Mouse (Mus musculus) left cerebral cortex, adult 18-20 months (tissue): ENCODE measurements around the gene Mrtfa. TPM values are rescaled to one million over a fixed set of nuclear protein-coding genes. Genes with fewer than 3 reads are reported as not detected.

Experiments used
- DNase-seq, 2 experiments: peaks; one replicate each; pipeline ENCODE4 v3.0.0; 2021 to 2022; ENCODE audit warnings: low spot score in 2 of 2, mixed read lengths in 1 of 2
- total RNA-seq, 2 experiments: library from RNA; stranded (reverse); gene quantifications; 2 replicates each; pipeline ENCODE4 v1.2.3; 2021

Mrtfa gene
- total RNA-seq, 2 experiments from 2014 or later: 60.3 to 61.9 TPM

- no peak for DNase-seq
Measured at GRCm38 (mm10) chr15:81032941-81033629, 157.5 kb downstream of the Mrtfa start.

- no peak for DNase-seq
Measured at GRCm38 (mm10) chr15:81031611-81032010, 158.9 kb downstream of the Mrtfa start.

GRCm38 (mm10) chr15:81030891-81031425 is 159.6 kb downstream of the Mrtfa start:
- no peak for DNase-seq

- DNase-seq: peak; percentile 82
Measured at GRCm38 (mm10) chr15:81027378-81028173, 163.0 kb downstream of the Mrtfa start.

GRCm38 (mm10) chr15:81026901-81027300 is 163.7 kb downstream of the Mrtfa start:
- no peak for DNase-seq

- peak in 1 of 2 experiments; percentile 47 for DNase-seq
Measured at GRCm38 (mm10) chr15:81023842-81024241, 166.7 kb downstream of the Mrtfa start.

- no peak for DNase-seq
Measured at GRCm38 (mm10) chr15:81022437-81022836, 168.1 kb downstream of the Mrtfa start.

DNA sequence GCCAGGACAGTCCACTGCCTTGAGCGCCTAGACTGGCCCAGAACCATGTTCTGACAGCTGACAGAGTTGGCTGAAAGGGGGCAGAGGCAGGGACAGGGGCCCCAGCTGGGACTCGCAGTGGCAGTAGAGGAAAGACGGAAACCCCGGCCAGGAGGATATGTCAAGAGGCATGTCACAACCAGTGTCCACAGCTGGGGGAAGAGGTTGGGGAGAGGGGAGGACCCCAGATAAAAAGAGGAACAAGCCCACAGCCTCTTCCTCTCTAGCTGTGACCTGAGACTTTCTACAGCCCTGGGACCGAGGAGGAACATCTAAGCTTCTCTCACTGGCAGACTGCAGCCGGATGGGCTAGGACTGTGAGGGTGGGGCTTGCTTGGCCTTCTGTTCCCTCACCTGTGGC is 169.2 kb downstream of the Mrtfa start:
- DNase-seq: no peak

DNA sequence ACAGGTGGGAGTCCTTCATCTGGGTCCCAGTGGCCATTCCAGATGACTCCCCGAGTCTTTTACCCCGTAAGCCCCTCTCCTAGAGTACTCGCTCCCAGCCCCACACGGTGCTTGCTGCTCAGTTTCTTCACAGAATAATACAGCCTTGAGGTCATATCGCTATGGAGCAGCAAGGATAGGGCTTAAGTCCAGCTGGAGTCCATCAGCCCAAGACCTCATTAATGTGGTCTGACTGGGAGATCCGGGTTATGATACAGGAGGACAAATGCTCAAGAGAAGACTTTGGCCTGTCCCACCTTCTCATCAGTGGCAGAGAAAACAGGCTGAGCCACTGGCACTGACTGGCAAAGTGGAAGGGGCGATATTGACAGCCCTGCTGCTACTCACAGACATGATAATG is 173.2 kb downstream of the Mrtfa start:
- no peak for DNase-seq

DNA sequence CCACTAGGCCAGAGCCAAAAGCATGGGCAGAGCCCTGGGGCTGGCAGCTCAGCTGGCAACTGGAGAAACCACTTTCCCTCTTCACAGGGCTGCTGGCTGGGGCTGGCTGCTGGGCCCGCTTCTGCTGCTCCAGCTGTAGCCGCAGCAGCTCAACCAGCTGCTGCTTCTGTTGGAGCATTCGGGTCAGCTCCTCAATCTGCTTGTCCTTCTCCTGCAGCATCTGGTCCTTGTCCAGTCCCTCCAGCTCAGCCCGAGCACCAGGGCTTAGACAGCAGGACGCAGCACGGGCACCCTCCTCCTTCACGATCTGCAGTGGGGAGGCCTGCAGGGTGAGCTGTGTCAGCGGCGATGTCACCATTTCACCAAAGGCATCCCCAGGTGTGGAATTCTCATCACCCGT is 174.1 kb downstream of the Mrtfa start:
- DNase-seq: no peak

GRCm38 (mm10) chr15:81015068-81015744 is 175.4 kb downstream of the Mrtfa start:
- no peak for DNase-seq

DNA sequence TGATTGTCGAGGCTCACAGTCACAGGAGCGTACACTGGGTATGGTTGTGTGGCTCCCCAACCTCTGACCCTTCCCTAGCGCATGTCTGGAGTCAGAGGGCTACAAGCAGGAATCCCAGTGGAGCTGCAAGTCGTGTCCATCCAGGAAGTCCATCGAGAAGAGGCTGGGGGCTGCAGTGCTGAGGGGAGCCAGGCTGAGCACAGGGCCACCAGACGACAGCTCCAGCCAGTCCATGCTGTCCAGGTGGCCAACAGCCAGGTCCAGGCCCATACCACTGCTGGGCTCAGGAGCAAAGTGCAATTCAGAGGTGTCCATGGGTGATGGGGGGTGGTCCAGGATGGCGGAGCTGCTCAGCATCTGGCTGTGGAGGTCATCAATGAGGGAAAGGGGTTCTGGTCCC is 177.4 kb downstream of the Mrtfa start:
- no peak for DNase-seq

GRCm38 (mm10) chr15:81012359-81012758 is 178.2 kb downstream of the Mrtfa start:
- no peak for DNase-seq

DNA sequence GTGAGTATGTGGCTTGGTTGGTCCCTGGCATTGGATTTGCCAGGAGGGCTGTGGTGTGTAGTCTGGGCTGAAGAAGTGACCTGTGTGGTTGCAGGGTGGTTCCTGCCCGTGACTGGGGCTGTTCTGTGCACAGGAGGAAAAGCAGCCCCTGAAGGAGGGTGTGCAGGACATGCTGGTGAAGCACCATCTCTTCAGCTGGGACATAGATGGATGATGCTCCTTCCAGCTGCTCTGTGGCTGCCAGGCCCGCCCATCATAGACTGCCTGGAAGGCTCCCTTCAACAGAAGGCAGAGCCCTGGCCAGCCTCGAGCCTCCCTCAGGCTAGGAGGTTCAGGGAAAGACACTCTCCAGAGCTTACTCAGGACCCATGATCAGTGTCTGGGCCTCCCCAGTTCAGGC is 179.0 kb downstream of the Mrtfa start:
- no peak for DNase-seq

DNA sequence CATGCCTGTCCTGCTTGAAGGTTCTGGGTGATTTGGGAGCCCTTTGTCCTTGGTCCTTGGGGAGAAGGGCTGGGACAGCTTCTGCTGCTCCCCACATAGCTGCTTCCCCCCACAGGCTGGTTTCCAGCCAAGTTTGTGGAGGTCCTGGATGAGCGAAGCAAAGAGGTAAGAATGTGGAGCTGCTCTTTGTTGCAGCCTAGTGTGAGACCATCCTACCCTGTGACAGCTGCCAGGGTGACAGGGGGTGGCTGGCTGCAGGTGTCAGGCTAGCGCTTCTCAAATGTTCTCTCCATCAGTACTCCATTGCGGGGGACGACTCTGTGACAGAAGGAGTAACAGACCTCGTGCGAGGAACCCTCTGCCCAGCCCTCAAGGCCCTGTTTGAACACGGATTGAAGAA is 180.4 kb downstream of the Mrtfa start:
- DNase-seq: no peak

GRCm38 (mm10) chr15:81008689-81009123 is 181.9 kb downstream of the Mrtfa start:
- peak in 1 of 2 experiments; percentile 67 for DNase-seq

- no peak for DNase-seq
Measured at GRCm38 (mm10) chr15:81007905-81008304, 182.7 kb downstream of the Mrtfa start.

DNA sequence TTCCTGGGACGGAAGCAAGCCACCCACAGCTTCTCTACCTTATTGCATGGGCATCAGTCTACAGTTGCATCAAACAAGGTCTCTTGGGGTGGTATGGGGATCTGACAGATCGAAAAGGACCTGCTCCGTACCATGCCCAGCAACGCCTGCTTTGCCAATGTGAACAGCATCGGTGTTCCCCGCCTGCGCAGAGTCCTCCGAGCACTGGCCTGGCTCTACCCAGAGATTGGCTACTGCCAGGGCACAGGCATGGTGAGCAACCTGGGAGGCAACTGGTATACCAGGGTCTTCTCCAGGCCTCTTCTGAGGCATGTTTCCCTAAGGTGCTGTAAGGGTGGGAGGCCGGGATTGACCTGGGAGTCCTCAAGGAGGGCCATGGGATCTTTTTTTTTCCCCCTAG is 183.2 kb downstream of the Mrtfa start:
- no peak for DNase-seq

- no peak for DNase-seq
Measured at GRCm38 (mm10) chr15:81006127-81006735, 184.3 kb downstream of the Mrtfa start.

DNA sequence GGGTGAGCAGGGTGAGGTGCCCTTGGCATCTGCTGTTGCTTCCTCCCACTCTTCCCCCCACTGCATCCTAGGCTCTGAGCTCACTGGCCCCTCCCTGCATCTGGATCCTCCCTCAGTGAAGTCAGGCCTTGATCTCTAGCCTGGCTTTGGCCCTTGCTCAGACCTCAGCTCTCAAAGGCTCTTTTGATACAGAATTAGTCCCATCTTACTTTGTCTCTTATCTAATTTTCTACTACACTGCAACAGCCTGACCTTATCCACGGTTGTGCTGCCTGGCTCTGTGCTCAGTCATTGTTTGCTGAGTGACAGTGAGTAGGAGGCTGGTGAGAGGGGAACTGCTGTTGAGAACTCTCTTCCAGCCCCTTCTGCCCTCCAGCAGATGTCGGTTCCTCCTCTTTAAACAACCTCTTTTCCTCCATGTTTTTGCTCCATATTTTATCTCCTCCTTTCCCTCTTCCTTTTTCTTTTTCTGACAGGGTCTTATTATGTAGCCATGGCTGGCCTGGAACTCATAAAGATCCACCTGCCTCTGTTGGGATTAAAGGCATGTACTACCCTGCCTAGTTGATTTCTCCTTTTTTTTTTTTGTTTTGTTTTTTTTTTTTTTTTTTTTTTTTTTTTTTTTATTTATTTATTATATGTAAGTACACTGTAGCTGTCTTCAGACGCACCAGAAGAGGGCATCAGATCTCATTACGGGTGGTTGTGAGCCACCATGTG is 190.0 kb downstream of the Mrtfa start:
- no peak for DNase-seq

GRCm38 (mm10) chr15:80997077-80997476 is 193.5 kb downstream of the Mrtfa start:
- no peak for DNase-seq
